Mouse (Mus musculus) G1E (cell line): ENCODE results near the gene Magt1.

Experiments
- CTCF ChIP-seq: IDR thresholded peaks from 2 replicates; pipeline ENCODE4 v1.5.1; 2012; ENCODE audit warnings: low read depth, low read length, inconsistent platforms, mixed read lengths
- GATA2 ChIP-seq: IDR thresholded peaks from 2 replicates; pipeline ENCODE4 v1.6.1; 2012; ENCODE audit warnings: low read depth, low read length, inconsistent platforms, borderline replicate concordance
- POLR2AphosphoS5 ChIP-seq: IDR thresholded peaks from 2 replicates; pipeline ENCODE4 v1.6.1; 2012; ENCODE audit warnings: low read depth, low read length, inconsistent platforms; ENCODE audit not compliant: insufficient replicate concordance

DNA sequence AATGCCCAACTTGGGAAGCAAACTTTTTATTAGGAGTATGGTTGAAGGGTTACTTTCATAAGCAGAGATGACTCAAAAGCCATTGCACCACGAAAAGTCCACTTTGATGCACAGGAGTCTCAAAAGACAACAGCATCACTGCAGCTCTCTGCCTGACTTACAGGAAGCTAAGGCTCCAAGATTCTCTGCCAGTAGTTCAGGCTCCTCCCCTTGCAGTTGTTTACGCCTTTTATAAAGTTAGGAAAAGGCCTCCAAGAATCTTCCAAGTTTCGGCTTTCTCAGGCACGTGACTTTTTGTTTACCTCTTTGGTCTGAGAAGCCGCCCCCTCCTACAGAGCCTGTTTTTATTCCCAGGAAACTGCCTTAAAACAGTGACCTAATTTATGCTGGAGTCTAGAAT, 77.4 kb downstream of the Magt1 start:
- TF ChIP-seq CTCF (no peak), GATA2 (no peak), POLR2AphosphoS5 (no peak)
